9 mouse cellular contexts compared by ENCODE assay signal in the genomic region with DNA sequence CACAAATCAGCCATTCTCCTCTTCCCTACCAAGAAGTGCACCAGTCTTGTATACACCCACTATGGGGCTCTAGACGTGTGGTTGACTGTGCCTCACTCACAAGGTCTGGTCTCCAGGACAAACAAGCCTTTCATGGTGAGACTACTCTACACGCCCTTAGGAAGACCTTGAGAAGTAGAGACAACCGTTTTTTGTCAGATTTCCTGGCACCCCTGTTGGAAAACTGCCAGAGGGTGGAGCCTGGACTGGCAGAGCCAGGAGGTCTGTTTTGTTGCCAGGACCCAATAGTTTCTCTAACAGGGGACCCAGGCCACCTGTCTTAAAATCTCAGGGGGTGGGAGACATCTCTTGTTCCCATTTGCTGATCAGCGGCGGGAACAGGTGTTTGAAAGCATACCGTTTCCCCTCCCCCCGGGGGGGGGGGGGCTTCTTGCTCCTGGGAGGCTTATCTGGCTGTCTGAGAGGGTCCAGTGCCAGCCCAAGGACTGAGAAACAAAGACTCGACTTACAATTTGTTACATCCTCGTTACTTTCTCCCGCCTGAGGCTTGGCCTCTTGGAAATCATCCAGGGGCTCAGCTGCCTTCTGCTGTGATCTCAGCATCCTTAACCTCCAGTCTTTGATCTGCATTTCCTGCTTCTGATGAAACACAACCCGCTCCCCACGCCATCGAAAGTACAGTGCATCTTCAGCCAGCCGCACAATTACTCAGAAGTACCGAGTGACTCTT.
DNase-seq lines count a peak whose midpoint lies in the region; ATAC-seq and TF ChIP-seq lines count a peak whose summit lies in the region.
"Had no signal": no experiment of that assay in that cellular context is flagged by ENCODE, and none has a peak within 500 bp of the region (broad histone marks: within the 10 kb centered on the region; RNA-seq: fewer than 3 reads in every experiment).

No protein-coding gene starts in this region.

- H3K4me3 ChIP-seq in kidney, adult 2 months (ENCODE audit: insufficient read depth, low read depth, low read length), result no peak overlapping the region
- no peak overlapping the region for H3K4me3 ChIP-seq in thymus, adult 2 months (ENCODE audit: control insufficient read depth, insufficient read depth, low read length)

- 27% methylated on average over 15 of the region's 15 CpGs for WGBS in kidney, adult 2 months
- WGBS in thymus, adult 2 months, result 6% methylated on average over 15 of the region's 15 CpGs

- H3K36me3 ChIP-seq in kidney, adult 2 months (ENCODE audit: control insufficient read depth, insufficient read depth, low read length), result no peaks in the 10 kb centered on the region
- no peaks in the 10 kb centered on the region for H3K36me3 ChIP-seq in thymus, adult 2 months (ENCODE audit: control insufficient read depth, insufficient read depth, low read length)

- no peak for TF ChIP-seq CTCF in kidney, adult 2 months (conservative IDR thresholded peaks at IDR 0.05; ENCODE audit: insufficient read depth, insufficient read length, low read depth, low read length)
- no peak for TF ChIP-seq CTCF in brain, embryonic 14.5 days (IDR thresholded peaks at IDR 0.05; ENCODE audit: borderline replicate concordance, extremely low read depth, insufficient read depth, insufficient read length)
- TF ChIP-seq CTCF in thymus, adult 2 months (IDR thresholded peaks at IDR 0.05; ENCODE audit: borderline replicate concordance, control insufficient read depth, extremely low read depth, insufficient read depth, low read length, poor library complexity), result no peak

- H3K27me3 ChIP-seq in kidney, adult 2 months (replicated peaks; ENCODE audit: control insufficient read depth, insufficient read depth, low read length), result no peaks in the 10 kb centered on the region
- H3K27me3 ChIP-seq in thymus, adult 2 months (ENCODE audit: control insufficient read depth, insufficient read depth, low read length), result no peaks in the 10 kb centered on the region

- no peak overlapping the region for H3K27ac ChIP-seq in kidney, adult 2 months (ENCODE audit: insufficient read depth, low read depth, low read length)
- no peak overlapping the region for H3K27ac ChIP-seq in thymus, adult 2 months (ENCODE audit: control insufficient read depth, insufficient read depth, low read length)
- H3K27ac ChIP-seq: macrophage had no signal

- peak; percentile 10 for DNase-seq in kidney, adult 2 months
- no peak for DNase-seq in kidney, adult 9 months
- peak; percentile 5 for DNase-seq in R1 (ENCODE audit: low read depth, low spot score)
- DNase-seq in brain, embryonic 14.5 days (ENCODE audit: low read depth), result peak; percentile 91
- DNase-seq in thymus, adult 2 months, result peak; percentile 9
- DNase-seq in layer of hippocampus, postnatal 25 days (ENCODE audit: extremely low spot score in 1 of 2, low spot score in 1 of 2), result no peak

- TF ChIP-seq POLR2A in kidney, adult 2 months (IDR thresholded peaks at IDR 0.05; ENCODE audit: low read depth, low read length), result no peak
- TF ChIP-seq POLR2A in brain, embryonic 14.5 days (IDR thresholded peaks at IDR 0.05; ENCODE audit: borderline replicate concordance, extremely low read depth, insufficient read depth, insufficient read length, poor library complexity, severe bottlenecking), result no peak
- TF ChIP-seq POLR2A in thymus, adult 2 months (IDR thresholded peaks at IDR 0.05; ENCODE audit: control insufficient read depth, extremely low read depth, insufficient read depth, low read length, poor library complexity), result no peak

- ATAC-seq in inflammation-experienced regulatory T-cells, adult 6 months, result peak; percentile 50
- no peak for ATAC-seq in megakaryocyte, adult 5-6 weeks (ENCODE audit: poor library complexity, severe bottlenecking)

- H3K4me1 ChIP-seq in kidney, adult 2 months (ENCODE audit: control insufficient read depth, insufficient read depth, low read length), result no peaks in the 10 kb centered on the region
- H3K4me1 ChIP-seq in thymus, adult 2 months (replicated peaks; ENCODE audit: control insufficient read depth, insufficient read depth, low read length), result peaks cover 9% of the 10 kb centered on the region

Comparison
In these comparisons a context has a peak if more than half of its experiments do, and no peak if none do; other contexts are left out.
1. DNase-seq: peak in kidney, adult 2 months (single experiment), R1 (single experiment), brain, embryonic 14.5 days (single experiment) and thymus, adult 2 months (single experiment); none in kidney, adult 9 months (single experiment) and layer of hippocampus, postnatal 25 days (0 of 2).